Mouse (Mus musculus) B cell, adult 2 months (primary cell): ENCODE measurements at regions not wholly inside any gene's neighbourhood (a gene's known extent, or its start where the extent isn't known, plus 50 kb on each side); places are given as distances from the start of the nearest gene placed in this dataset.

Experiments used
- DNase-seq, 2 experiments: peaks; one replicate each; pipeline ENCODE4 v3.0.0; 2022

GRCm38 (mm10) chr15:97188545-97188944 is 58.4 kb upstream of the Pced1b start:
- no peak for DNase-seq

DNA sequence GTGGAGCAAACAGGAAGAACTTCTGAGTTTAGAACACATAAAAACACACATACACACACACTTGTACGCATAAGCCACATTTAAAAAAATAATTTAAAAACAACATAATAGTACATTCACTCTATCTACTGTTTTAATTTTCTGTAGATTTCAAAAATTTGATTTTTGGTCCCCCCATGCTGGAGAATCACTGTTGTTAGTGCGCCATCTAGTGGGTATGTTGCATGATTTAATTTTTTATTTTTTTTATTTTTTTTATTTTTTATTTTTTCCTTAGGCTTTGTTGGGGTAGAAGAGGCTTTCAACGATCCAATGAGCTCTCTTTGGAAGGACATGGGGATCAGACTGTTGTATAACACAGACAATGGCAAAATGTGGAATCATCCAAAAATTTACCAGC is 59.1 kb upstream of the Pced1b start:
- no peak for DNase-seq

DNA sequence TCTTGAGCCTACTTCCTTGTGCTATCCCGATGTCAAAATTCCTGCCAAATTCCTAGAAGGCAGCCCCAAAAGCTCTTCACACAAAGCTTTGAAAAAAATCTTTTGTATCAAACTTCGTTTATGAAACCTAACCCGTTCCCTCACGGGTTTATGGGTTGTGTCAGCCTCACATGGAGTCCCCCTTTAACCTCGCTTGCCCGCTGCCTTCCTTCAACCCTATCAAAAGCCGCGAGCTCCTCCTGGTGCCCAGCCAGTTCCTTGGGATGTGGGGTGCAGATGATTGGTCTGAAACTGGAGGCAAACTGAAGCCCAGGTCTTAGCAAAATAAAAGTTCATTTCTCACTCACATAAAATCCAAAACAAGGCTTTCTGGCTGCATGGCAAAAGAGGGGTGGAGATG is 60.9 kb upstream of the Pced1b start:
- no peak for DNase-seq

DNA sequence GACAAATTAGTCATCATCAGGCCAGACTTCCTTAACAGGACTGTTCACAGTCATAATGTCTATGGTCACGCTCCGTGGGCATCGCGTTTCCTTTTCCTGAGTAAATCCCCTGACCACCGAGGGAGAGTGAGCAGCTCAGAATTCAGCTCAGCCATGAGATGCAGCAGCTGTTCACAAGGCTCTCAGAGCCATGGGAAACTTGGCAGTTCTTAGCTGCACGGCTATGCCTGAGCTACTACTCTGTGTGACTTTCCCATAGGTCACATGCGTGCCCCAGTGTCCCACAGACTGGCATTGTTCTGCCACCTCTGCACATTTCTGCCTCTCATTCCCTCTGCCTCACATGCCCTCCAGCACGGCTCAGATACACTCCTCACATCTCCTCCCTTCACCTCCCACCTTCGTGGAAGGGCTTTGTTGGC is 64.3 kb upstream of the Pced1b start:
- DNase-seq: peak; percentile 11 to 12

GRCm38 (mm10) chr15:97180970-97181669 is 65.8 kb upstream of the Pced1b start:
- DNase-seq: no peak

GRCm38 (mm10) chr15:97178286-97178685 is 68.6 kb upstream of the Pced1b start:
- DNase-seq: no peak

- DNase-seq: no peak
These were observed 69.1 kb upstream of the Pced1b start for GRCm38 (mm10) chr15:97177806-97178205.

DNA sequence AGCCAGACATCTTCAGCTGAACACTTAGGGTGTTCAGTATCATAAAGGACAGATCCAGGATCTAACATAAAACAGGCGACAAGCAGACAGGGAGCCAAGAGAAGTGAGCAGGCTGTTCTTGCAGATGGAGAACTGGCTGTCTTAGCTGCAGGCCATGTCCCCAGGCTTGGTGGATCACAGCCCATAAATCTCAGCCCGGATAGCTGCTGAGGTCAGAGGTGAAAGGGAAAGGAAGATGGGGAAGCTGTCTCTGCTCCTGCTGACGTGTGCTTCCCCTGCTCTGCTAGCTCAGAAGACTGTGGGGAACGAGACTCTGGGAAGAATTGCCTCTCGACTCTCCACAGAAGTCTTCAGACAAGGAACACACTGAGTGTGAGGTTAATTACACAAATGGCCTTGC is 71.9 kb upstream of the Pced1b start:
- no peak for DNase-seq

DNA sequence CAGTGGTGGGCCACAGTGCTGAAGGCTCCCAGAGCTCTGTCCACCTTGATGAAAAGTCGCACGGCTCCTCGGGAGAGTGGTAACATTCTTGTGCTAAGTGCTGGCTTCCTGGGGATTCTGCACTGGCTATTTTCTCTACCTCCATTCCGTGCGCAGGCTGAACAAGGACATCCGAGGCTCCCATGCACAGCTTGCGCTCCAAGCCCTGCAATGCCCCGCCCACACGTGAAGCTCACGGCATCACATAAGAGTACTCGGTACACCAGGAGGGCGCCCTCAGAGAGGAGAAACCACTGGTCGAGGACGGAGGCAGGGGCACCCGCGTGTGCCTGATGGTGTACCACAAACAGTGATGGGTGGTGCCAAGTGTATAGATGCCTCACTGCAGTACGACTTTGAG is 73.7 kb upstream of the Pced1b start:
- no peak for DNase-seq

DNA sequence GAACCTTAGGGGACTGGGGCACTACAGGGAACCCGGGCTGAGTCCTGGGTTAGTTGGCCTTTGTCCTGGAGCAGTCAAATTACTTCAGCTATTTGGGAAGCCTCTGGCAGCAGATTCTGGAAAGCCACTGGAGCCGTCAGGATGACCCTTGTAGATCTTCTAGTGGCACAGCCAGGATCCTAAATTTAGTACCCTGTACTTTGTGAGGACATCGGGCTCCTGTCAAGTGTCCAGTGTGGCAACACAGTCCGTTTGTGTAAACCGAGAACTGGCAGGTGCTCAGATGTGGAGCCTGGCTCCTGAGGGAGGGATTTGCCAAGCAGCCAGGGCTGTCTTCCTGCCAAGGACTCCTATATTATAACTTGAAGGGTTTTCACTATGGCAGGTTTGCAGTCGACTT is 76.8 kb upstream of the Pced1b start:
- no peak for DNase-seq

- no peak for DNase-seq
These were observed 77.5 kb upstream of the Pced1b start for GRCm38 (mm10) chr15:97169381-97169780.

DNA sequence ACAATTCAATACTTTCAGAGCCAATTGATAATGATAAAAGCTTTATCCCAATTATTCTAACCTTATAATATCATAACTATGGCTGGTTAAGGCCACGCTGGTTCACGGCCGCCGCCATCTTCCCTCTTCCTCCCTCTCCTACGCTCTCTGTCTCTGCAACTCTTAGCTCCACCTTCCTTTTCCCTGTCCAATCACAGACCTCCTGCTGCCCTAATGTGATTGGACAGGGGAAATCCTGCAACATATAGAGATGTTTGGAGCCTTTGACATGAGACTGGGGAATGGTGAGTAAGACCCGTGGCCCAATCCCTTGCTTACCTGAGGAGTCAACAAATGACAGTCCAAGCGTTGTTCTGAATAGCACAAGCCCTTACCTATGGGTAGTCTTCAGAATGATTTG is 79.8 kb upstream of the Pced1b start:
- no peak for DNase-seq

DNA sequence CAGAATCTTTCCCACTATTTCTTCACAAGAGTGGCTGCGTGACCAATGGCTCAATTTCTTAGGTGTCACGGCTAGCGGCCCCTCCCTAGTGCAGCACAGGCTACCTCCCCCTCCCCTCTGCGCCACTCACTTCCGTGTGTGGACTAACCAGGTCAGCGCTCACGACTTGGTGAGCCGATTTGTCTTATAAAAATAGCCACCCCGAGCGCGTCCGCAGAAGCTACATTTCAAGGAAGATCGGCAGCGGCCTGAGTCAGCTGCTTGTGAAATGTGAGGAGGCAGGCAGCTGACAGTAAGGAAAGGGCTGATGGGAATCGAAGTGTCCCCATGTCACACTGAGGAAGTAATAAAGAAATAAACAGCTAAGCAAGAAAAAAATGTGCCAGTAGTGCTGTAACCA is 82.3 kb upstream of the Pced1b start:
- no peak for DNase-seq

DNA sequence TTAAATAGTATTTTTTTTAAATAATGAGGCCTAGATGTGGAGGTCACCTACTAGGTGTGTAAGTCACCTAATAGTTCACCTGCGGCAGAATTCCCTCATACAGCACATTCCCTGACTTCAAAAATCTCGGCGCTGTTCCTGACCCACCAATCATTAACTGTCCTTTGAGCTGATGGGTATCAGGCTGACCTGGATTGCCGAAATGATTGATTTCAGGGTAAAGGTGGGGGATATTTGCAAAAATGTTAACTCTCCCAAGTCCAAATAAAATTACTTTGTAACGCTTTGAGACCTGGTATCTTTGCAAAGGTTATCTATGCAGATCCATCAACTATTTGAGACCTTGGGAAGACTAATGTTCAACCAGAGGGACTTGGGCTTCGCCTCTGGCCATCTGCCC is 82.9 kb upstream of the Pced1b start:
- DNase-seq: no peak

GRCm38 (mm10) chr15:97163090-97163489 is 83.8 kb upstream of the Pced1b start:
- no peak for DNase-seq

DNA sequence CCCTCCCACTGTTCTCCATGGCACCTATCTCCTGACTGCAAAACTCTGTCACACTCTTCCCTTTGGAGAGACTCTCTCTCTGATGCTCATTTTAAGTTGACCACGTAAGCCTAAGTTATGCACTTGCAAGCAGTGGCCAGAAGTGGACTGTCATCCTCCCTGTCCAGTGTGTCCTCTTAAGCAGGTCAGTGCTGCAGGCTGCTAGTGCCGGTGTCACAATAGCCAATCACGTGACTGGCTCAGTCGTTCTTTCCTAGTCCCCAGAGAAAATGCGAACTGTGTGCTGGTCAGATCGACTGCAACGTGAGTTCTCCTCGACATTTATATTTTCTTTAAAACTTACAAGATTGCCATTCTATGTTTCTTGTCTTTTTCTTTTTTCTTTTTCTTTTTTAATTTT is 84.6 kb upstream of the Pced1b start:
- DNase-seq: no peak

- no peak for DNase-seq
These were observed 85.4 kb upstream of the Pced1b start for GRCm38 (mm10) chr15:97161530-97161929.

- DNase-seq: no peak
These were observed 94.6 kb upstream of the Pced1b start for GRCm38 (mm10) chr15:97152354-97152753.

DNA sequence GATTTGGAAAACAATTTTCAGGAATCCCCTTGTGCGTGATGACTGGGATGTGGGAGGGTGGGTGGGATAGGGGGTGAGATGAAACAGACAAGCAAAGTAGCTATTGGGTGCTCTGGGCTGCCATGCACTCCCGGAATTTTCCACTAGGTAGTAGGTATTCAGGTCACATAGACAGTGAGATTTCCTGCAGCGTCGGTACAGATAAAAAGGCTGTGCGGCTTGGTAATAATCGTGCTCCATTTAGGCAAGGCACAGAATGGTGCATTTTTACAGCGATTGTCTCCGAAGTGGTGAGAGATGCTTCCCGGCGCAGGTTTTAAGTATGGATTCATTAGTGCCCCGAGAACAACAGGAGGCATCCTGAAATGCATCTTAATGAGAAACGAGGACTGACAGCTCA is 95.1 kb upstream of the Pced1b start:
- no peak for DNase-seq

- DNase-seq: no peak
These were observed 95.4 kb upstream of the Slc38a4 start for GRCm38 (mm10) chr15:97150983-97151735.

GRCm38 (mm10) chr15:97141958-97142357 is 86.2 kb upstream of the Slc38a4 start:
- DNase-seq: no peak

DNA sequence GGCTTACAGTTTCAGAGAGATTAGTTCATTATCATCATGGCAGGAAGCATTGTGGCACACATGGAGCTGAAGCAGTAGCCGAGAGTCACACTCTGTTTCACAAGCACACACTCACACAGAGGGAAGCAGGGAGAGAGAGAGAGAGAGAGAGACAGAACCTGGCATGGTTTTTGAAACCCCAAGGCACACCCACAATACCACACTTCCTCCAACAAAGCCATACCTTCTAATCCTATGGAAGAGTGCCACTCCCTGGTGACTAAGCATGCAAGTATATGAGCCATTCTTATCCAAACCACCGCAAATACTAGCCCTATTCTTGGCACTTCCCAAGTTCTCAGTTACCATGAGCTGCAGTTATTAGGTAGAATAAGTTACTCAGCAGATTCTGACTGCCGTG is 82.5 kb upstream of the Slc38a4 start:
- DNase-seq: no peak

DNA sequence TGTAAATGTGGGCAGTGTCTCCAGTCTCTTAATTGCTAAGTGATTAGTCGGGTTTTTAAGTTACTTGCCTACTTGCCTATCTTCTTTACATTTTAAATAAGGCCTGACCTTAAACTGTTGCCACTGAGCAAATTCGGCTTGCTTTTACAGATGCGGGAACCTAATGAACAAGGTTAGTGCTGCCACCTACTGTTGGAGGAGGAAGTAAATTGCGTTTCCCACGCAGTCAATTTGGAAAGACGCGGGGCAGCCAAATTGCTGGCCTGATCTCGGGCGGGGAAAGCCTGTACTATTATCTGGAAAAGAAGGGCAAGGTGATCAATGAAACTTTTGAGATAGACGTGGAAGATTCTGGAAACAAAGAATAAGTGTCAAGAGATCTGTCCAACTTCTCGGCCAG is 79.5 kb upstream of the Slc38a4 start:
- DNase-seq: peak; percentile 4 to 12

DNA sequence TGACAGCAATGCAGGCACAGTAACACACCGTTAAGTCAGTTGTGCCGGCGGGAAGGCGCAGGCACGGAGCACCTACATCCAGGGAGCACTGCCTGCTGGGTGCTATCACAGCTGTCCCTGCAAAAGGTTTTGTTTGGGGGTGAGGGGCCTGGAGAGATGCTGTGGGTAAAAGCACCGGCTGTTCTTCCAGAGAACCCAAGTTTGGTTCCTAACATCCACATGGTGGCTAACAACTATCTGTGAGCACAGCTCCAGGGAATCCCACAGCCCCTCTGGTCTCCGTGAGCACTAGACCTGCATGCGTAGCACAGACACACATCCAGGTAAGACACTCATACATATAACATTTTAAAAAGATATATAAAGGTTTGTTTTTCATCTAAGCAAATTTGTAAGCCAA is 72.0 kb upstream of the Slc38a4 start:
- DNase-seq: no peak
